In genomic region chr15:93484261-93484710, GRCm38 (mm10) we compare ENCODE assay signal across 15 mouse cellular contexts.
DNase-seq lines count a peak whose midpoint lies in the region; ATAC-seq and TF ChIP-seq lines count a peak whose summit lies in the region.
"Had no signal": no experiment of that assay in that cellular context is flagged by ENCODE, and none has a peak within 500 bp of the region (broad histone marks: within the 10 kb centered on the region; RNA-seq: fewer than 3 reads in every experiment).

No protein-coding gene starts in this region.

- no peak overlapping the region for H3K4me3 ChIP-seq in kidney, adult 2 months (ENCODE audit: insufficient read depth, low read depth, low read length)
- no peak overlapping the region for H3K4me3 ChIP-seq in E14TG2a.4 (replicated peaks; ENCODE audit: low read length)
- H3K4me3 ChIP-seq in intestine, postnatal 0 days (ENCODE audit: low read depth, low read length), result no peak overlapping the region
- H3K4me3 ChIP-seq in hindbrain, embryonic 10.5 days, result no peak overlapping the region
- H3K4me3 ChIP-seq: heart, embryonic 15.5 days; hindbrain, embryonic 15.5 days; limb, embryonic 12.5 days; megakaryocyte, embryonic 14.5 days had no signal

- no peaks in the 10 kb centered on the region for H3K36me3 ChIP-seq in kidney, adult 2 months (ENCODE audit: control insufficient read depth, insufficient read depth, low read length)
- H3K36me3 ChIP-seq in E14TG2a.4 (ENCODE audit: insufficient read depth, low read length), result no peaks in the 10 kb centered on the region
- H3K36me3 ChIP-seq in intestine, postnatal 0 days (ENCODE audit: control insufficient read depth, insufficient read depth), result no peaks in the 10 kb centered on the region
- H3K36me3 ChIP-seq in hindbrain, embryonic 10.5 days, result peaks cover 16% of the 10 kb centered on the region
- H3K36me3 ChIP-seq: heart, embryonic 15.5 days; hindbrain, embryonic 15.5 days had no signal

- ATAC-seq in intestine, postnatal 0 days, result no peak
- ATAC-seq: forebrain, embryonic 14.5 days had no signal

- no peaks in the 10 kb centered on the region for H3K9me3 ChIP-seq in E14TG2a.4 (ENCODE audit: low read length)
- H3K9me3 ChIP-seq in intestine, postnatal 0 days (ENCODE audit: control insufficient read depth), result no peaks in the 10 kb centered on the region
- H3K9me3 ChIP-seq in hindbrain, embryonic 10.5 days, result no peaks in the 10 kb centered on the region
- H3K9me3 ChIP-seq: heart, embryonic 15.5 days; hindbrain, embryonic 15.5 days; limb, embryonic 12.5 days; megakaryocyte, embryonic 14.5 days had no signal

- H3K4me2 ChIP-seq in intestine, postnatal 0 days (replicated peaks; ENCODE audit: low read depth), result no peak overlapping the region
- H3K4me2 ChIP-seq: heart, embryonic 15.5 days; hindbrain, embryonic 15.5 days; limb, embryonic 12.5 days had no signal

- H3K27me3 ChIP-seq in kidney, adult 2 months (replicated peaks; ENCODE audit: control insufficient read depth, insufficient read depth, low read length), result no peaks in the 10 kb centered on the region
- no peaks in the 10 kb centered on the region for H3K27me3 ChIP-seq in E14TG2a.4 (ENCODE audit: insufficient read depth, low read length)
- no peaks in the 10 kb centered on the region for H3K27me3 ChIP-seq in intestine, postnatal 0 days (replicated peaks; ENCODE audit: control insufficient read depth, insufficient read depth, low read length)
- no peaks in the 10 kb centered on the region for H3K27me3 ChIP-seq in hindbrain, embryonic 10.5 days (ENCODE audit: insufficient read depth, poor library complexity, severe bottlenecking)
- H3K27me3 ChIP-seq: heart, embryonic 15.5 days; hindbrain, embryonic 15.5 days; limb, embryonic 12.5 days; megakaryocyte, embryonic 14.5 days had no signal

- H3K4me1 ChIP-seq in kidney, adult 2 months (ENCODE audit: control insufficient read depth, insufficient read depth, low read length), result no peaks in the 10 kb centered on the region
- peaks cover 28% of the 10 kb centered on the region for H3K4me1 ChIP-seq in E14TG2a.4 (replicated peaks; ENCODE audit: low read depth, low read length)
- H3K4me1 ChIP-seq in intestine, postnatal 0 days (replicated peaks; ENCODE audit: control insufficient read depth, insufficient read depth, low read length), result no peaks in the 10 kb centered on the region
- no peaks in the 10 kb centered on the region for H3K4me1 ChIP-seq in hindbrain, embryonic 10.5 days (replicated peaks)
- H3K4me1 ChIP-seq: heart, embryonic 15.5 days; hindbrain, embryonic 15.5 days had no signal

- H3K9ac ChIP-seq in intestine, postnatal 0 days (ENCODE audit: low read depth, low read length), result no peak overlapping the region
- H3K9ac ChIP-seq: heart, embryonic 15.5 days; hindbrain, embryonic 15.5 days; limb, embryonic 12.5 days had no signal

- H3K27ac ChIP-seq in kidney, adult 2 months (ENCODE audit: insufficient read depth, low read depth, low read length), result no peak overlapping the region
- H3K27ac ChIP-seq in intestine, postnatal 0 days (ENCODE audit: low read depth, low read length), result no peak overlapping the region
- no peak overlapping the region for H3K27ac ChIP-seq in hindbrain, embryonic 10.5 days
- H3K27ac ChIP-seq: heart, embryonic 15.5 days; hindbrain, embryonic 15.5 days; limb, embryonic 12.5 days had no signal

- no peak for TF ChIP-seq POLR2A in kidney, adult 2 months (IDR thresholded peaks at IDR 0.05; ENCODE audit: low read depth, low read length)

- no peak for DNase-seq in kidney, adult 2 months
- no peak for DNase-seq in kidney, adult 9 months
- peak; percentile 29 to 53 for DNase-seq in lung, postnatal 4 days
- no peak for DNase-seq in thymus, postnatal 25 days
- no peak for DNase-seq in hindbrain, embryonic 10.5 days (ENCODE audit: low spot score)
- DNase-seq: cerebellum, adult 2 months; gastrocnemius, postnatal 25 days; thymus, postnatal 4 days had no signal

- TF ChIP-seq CTCF in kidney, adult 2 months (conservative IDR thresholded peaks at IDR 0.05; ENCODE audit: insufficient read depth, insufficient read length, low read depth, low read length), result 0 out of 2 replicates have a peak, but pooled peaks have one; percentile 15
- TF ChIP-seq CTCF in E14TG2a.4 (conservative IDR thresholded peaks at IDR 0.05; ENCODE audit: low read length), result peak; percentile 30
- TF ChIP-seq CTCF in intestine, postnatal 0 days (IDR thresholded peaks at IDR 0.05; ENCODE audit: low read depth), result peak; percentile 47

- 80% methylated on average over 7 of the region's 7 CpGs for WGBS in kidney, adult 2 months
- 63% methylated on average over 7 of the region's 7 CpGs for WGBS in intestine, postnatal 0 days
- 85% methylated on average over 7 of the region's 7 CpGs for WGBS in hindbrain, embryonic 10.5 days

Comparison
In these comparisons a context has a peak if more than half of its experiments do, and no peak if none do; other contexts are left out.
1. DNase-seq: peak in lung, postnatal 4 days (2 of 2); none in kidney, adult 2 months (single experiment), kidney, adult 9 months (single experiment), thymus, postnatal 25 days (single experiment) and hindbrain, embryonic 10.5 days (single experiment).
2. Peak in every context shown above with its lines, with median percentiles within 50 percentile points of each other: CTCF ChIP-seq.